Mouse (Mus musculus) liver, adult 2 months (tissue): ENCODE results near the gene Ruvbl2. TPM values are rescaled to one million over a fixed set of nuclear protein-coding genes. Genes with fewer than 3 reads are reported as not detected.

Experiments used
- DNase-seq: peaks from one replicate; pipeline ENCODE4 v3.0.0-alpha.2; 2011; ENCODE audit warnings: low read depth, low spot score; ENCODE audit errors: extremely low read depth
- H3K27ac ChIP-seq: fragments of 200-500 bp; replicated peaks from 2 replicates; pipeline ENCODE4 v1.5.1; 2012; ENCODE audit warnings: low read depth, mild to moderate bottlenecking, control low read depth, inconsistent platforms, low read length; ENCODE audit not compliant: insufficient read depth
- H3K27me3 ChIP-seq: fragments of 200-500 bp; 2 replicates; pipeline ENCODE4 v1.6.1; 2012; ENCODE audit warnings: mild to moderate bottlenecking, moderate library complexity, low read length, inconsistent platforms; ENCODE audit not compliant: control insufficient read depth, insufficient read depth
- H3K36me3 ChIP-seq: fragments of 200-500 bp; 2 replicates; pipeline ENCODE4 v1.6.1; 2012; ENCODE audit warnings: low read length, inconsistent platforms; ENCODE audit not compliant: control insufficient read depth, insufficient read depth
- H3K4me1 ChIP-seq: fragments of 200-500 bp; 2 replicates; pipeline ENCODE4 v1.6.1; 2011; ENCODE audit warnings: low read length; ENCODE audit not compliant: control insufficient read depth, insufficient read depth
- H3K4me3 ChIP-seq: fragments of 200-500 bp; 2 replicates; pipeline ENCODE4 v1.5.1; 2011; ENCODE audit warnings: low read depth, mild to moderate bottlenecking, control low read depth, low read length, moderate library complexity; ENCODE audit not compliant: insufficient read depth
- H3K79me2 ChIP-seq: fragments of 200-500 bp; 2 replicates; pipeline ENCODE4 v1.6.1; 2012; ENCODE audit warnings: inconsistent platforms, mild to moderate bottlenecking, low read length, moderate library complexity; ENCODE audit not compliant: control insufficient read depth, insufficient read depth
- H3K9ac ChIP-seq: fragments of 200-500 bp; 2 replicates; pipeline ENCODE4 v1.6.1; 2012; ENCODE audit warnings: low read depth, mild to moderate bottlenecking, control low read depth, inconsistent platforms, low read length
- CTCF ChIP-seq: fragments of 200-500 bp; IDR thresholded peaks from 2 replicates; pipeline ENCODE4 v1.5.1; 2011; ENCODE audit warnings: low read depth, low read length, control low read depth
- POLR2A ChIP-seq: fragments of 200-500 bp; IDR thresholded peaks from 2 replicates; pipeline ENCODE4 v1.6.1; 2011; ENCODE audit warnings: low read length, control low read depth; ENCODE audit not compliant: insufficient read depth; ENCODE audit errors: extremely low read depth
- WGBS: fragments of 180-500 bp; shearing (Covaris S2); methylation state at CpG from one replicate; pipeline ENCODE4 v1.1.7; 2018; 5-methylcytosine and 5-hydroxymethylcytosine counted together
- polyA plus RNA-seq: library from polyadenylated mRNA; depleted of rRNA; stranded (reverse); fragments of >200 nt; gene quantifications from 2 replicates; pipeline ENCODE4 v1.2.3, GENCODE M21; 2012; rRNA removed
- total RNA-seq: library from RNA; depleted of rRNA; stranded (reverse); fragments of >200 nt; gene quantifications from 2 replicates; pipeline ENCODE4 v1.2.3, GENCODE M21; 2014; rRNA removed

The Ruvbl2 gene
- total and polyA plus RNA-seq, 2 experiments = 8.9 to 28.8 TPM

GRCm38 (mm10) chr7:45376057-45376456, 61.8 kb downstream of the Ruvbl2 start:
- H3K79me2 ChIP-seq = no peaks in the 10 kb centered on the region; the same call in 1 of the 2 replicates

DNA sequence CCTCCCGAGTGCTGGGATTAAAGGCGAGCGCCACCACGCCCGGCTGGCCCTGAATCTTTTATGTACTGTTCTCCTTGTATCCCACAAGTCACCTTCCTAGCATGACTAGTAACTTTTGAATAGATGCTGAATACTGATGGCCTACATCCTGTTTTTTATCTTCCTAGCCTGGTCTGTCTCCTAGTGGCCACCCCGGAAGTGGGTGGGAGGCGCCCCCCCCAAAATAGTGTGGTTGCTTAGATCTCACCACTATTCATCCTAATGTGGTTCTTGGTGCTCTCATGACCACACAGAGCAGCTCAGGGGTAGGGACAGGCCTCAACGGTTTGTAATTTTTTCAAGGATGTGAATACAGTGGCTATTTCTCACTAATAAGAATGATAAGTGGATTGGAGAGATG, 63.3 kb downstream of the Ruvbl2 start:
- no peak overlapping the region for H3K27ac ChIP-seq
- no peak overlapping the region for H3K4me3 ChIP-seq
- H3K27me3 ChIP-seq = no peaks in the 10 kb centered on the region
- H3K4me1 ChIP-seq = no peaks in the 10 kb centered on the region
- no peak for DNase-seq
- 89% methylated on average over 8 of the region's 8 CpGs for WGBS
- no peak for TF ChIP-seq CTCF
- no peak for TF ChIP-seq POLR2A
- H3K79me2 ChIP-seq = no peaks in the 10 kb centered on the region; the same call in 1 of the 2 replicates
- peaks cover 25% of the 10 kb centered on the region; the same call in 1 of the 2 replicates for H3K36me3 ChIP-seq
- H3K9ac ChIP-seq = no peak overlapping the region

More at GRCm38 (mm10) chr7:45376057-45376456, 61.8 kb downstream of the Ruvbl2 start:
- Histone ChIP-seq H3K4me3 (no peak overlapping the region), H3K9ac (no peak overlapping the region), H3K4me1 (no peaks in the 10 kb centered on the region), H3K36me3 (peaks cover 31% of the 10 kb centered on the region; the same call in 1 of the 2 replicates), H3K27me3 (no peaks in the 10 kb centered on the region), H3K27ac (no peak overlapping the region)
- TF ChIP-seq CTCF (no peak), POLR2A (no peak)
- no peak for DNase-seq
- 85% methylated on average over 1 of the region's 1 CpGs for WGBS

DNA sequence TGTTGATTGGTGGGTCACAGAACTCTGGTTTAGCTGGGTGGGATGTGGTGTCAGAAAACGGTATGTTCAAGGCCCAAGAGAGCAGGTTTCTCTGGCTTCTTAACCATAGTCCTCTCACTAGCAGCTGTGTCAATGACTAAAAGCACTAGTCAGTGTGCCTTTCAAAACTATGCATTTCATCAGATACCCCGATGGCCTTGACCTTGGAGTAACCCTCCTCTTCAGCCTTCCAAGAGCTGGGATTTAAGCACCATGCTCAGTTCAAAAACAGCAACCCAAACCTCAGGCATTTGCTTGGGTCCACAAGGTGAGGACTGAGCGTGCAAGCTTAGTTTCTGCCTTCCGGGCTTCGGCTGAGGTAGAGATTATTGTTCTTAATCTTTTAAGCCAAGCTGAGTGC, 65.5 kb downstream of the Ruvbl2 start:
- Histone ChIP-seq H3K4me1 (no peaks in the 10 kb centered on the region), H3K79me2 (no peaks in the 10 kb centered on the region; the same call in 1 of the 2 replicates), H3K27me3 (no peaks in the 10 kb centered on the region), H3K4me3 (no peak overlapping the region), H3K27ac (no peak overlapping the region), H3K9ac (no peak overlapping the region), H3K36me3 (peaks cover 17% of the 10 kb centered on the region; the same call in 1 of the 2 replicates)
- 79% methylated on average over 5 of the region's 5 CpGs for WGBS
- no peak for TF ChIP-seq POLR2A
- TF ChIP-seq CTCF = no peak
- DNase-seq = no peak

Other genes starting within 250 kb of the Ruvbl2 start
Only the 30 nearest of the 32 such genes appear.
- gene Dkkl1, start 225.9 kb downstream of the Ruvbl2 start, total RNA-seq = not detected in 2 replicates
- 0.21 TPM in 1 of 2 replicates, not detected in the other for gene Dkkl1, start 225.9 kb downstream of the Ruvbl2 start, polyA plus RNA-seq
- gene Tead2, start 222.3 kb downstream of the Ruvbl2 start, total RNA-seq = 1.2 and 1.5 TPM in 2 replicates
- 0.97 and 2.9 TPM in 2 replicates for gene Tead2, start 222.3 kb downstream of the Ruvbl2 start, polyA plus RNA-seq
- 1.4 and 1.5 TPM in 2 replicates for gene Cd37, start 199.0 kb downstream of the Ruvbl2 start, total RNA-seq
- gene Cd37, start 199.0 kb downstream of the Ruvbl2 start, polyA plus RNA-seq = 4.5 and 11.5 TPM in 2 replicates
- gene Slc6a16, start 197.0 kb downstream of the Ruvbl2 start, total RNA-seq = 0.20 and 0.37 TPM in 2 replicates
- 0.86 and 1.9 TPM in 2 replicates for gene Slc6a16, start 197.0 kb downstream of the Ruvbl2 start, polyA plus RNA-seq
- not detected in 2 replicates for gene Slc6a21, start 160.6 kb downstream of the Ruvbl2 start, total RNA-seq
- gene Slc6a21, start 160.6 kb downstream of the Ruvbl2 start, polyA plus RNA-seq = 0.12 and 0.18 TPM in 2 replicates
- 1.2 TPM in 2 replicates for gene Trpm4, start 104.3 kb downstream of the Ruvbl2 start, total RNA-seq
- 1.2 and 1.5 TPM in 2 replicates for gene Trpm4, start 104.3 kb downstream of the Ruvbl2 start, polyA plus RNA-seq
- gene Hrc, start 102.8 kb downstream of the Ruvbl2 start, total RNA-seq = 0.28 TPM in 1 of 2 replicates, not detected in the other
- gene Hrc, start 102.8 kb downstream of the Ruvbl2 start, polyA plus RNA-seq = not detected in 2 replicates
- gene Ppfia3, start 71.1 kb downstream of the Ruvbl2 start, total RNA-seq = 0.07 TPM in 1 of 2 replicates, not detected in the other
- 0.14 TPM in 1 of 2 replicates, not detected in the other for gene Ppfia3, start 71.1 kb downstream of the Ruvbl2 start, polyA plus RNA-seq
- not detected in 2 replicates for gene Lin7b, start 67.5 kb downstream of the Ruvbl2 start, total RNA-seq
- gene Lin7b, start 67.5 kb downstream of the Ruvbl2 start, polyA plus RNA-seq = not detected in 2 replicates
- gene Snrnp70, start 42.4 kb downstream of the Ruvbl2 start, total RNA-seq = 43.3 and 46.4 TPM in 2 replicates
- gene Snrnp70, start 42.4 kb downstream of the Ruvbl2 start, polyA plus RNA-seq = 59.2 and 101 TPM in 2 replicates
- under 0.01 TPM in 1 of 2 replicates, not detected in the other for gene Kcna7, start 32.4 kb downstream of the Ruvbl2 start, total RNA-seq
- gene Kcna7, start 32.4 kb downstream of the Ruvbl2 start, polyA plus RNA-seq = not detected in 2 replicates
- gene Ntf5, start 24.4 kb downstream of the Ruvbl2 start, total RNA-seq = 0.13 TPM in 1 of 2 replicates, not detected in the other
- 0.04 TPM in 1 of 2 replicates, not detected in the other for gene Ntf5, start 24.4 kb downstream of the Ruvbl2 start, polyA plus RNA-seq
- not detected in 2 replicates for gene Lhb, start 17.3 kb downstream of the Ruvbl2 start, total RNA-seq
- gene Lhb, start 17.3 kb downstream of the Ruvbl2 start, polyA plus RNA-seq = not detected in 2 replicates
- gene Gys1, start 3.3 kb downstream of the Ruvbl2 start, total RNA-seq = 1.2 TPM in 2 replicates
- 2.6 and 4.8 TPM in 2 replicates for gene Gys1, start 3.3 kb downstream of the Ruvbl2 start, polyA plus RNA-seq
- 3,170 and 4,966 TPM in 2 replicates for gene Ftl1, start 21.8 kb upstream of the Ruvbl2 start, total RNA-seq
- gene Ftl1, start 21.8 kb upstream of the Ruvbl2 start, polyA plus RNA-seq = 12,947 and 13,613 TPM in 2 replicates
- gene Bax, start 28.8 kb upstream of the Ruvbl2 start, total RNA-seq = 19.5 and 23.8 TPM in 2 replicates
- 49.8 and 62.0 TPM in 2 replicates for gene Bax, start 28.8 kb upstream of the Ruvbl2 start, polyA plus RNA-seq
- gene Tulp2, start 43.8 kb upstream of the Ruvbl2 start, total RNA-seq = 0.07 and 0.18 TPM in 2 replicates
- gene Tulp2, start 43.8 kb upstream of the Ruvbl2 start, polyA plus RNA-seq = 0.30 and 0.31 TPM in 2 replicates
- 1.3 and 5.7 TPM in 2 replicates for gene Gm45808, start 48.7 kb upstream of the Ruvbl2 start, total RNA-seq
- 0.28 and 1.5 TPM in 2 replicates for gene Gm45808, start 48.7 kb upstream of the Ruvbl2 start, polyA plus RNA-seq
- gene Dhdh, start 50.7 kb upstream of the Ruvbl2 start, total RNA-seq = 73.7 and 79.3 TPM in 2 replicates
- 37.2 and 37.7 TPM in 2 replicates for gene Dhdh, start 50.7 kb upstream of the Ruvbl2 start, polyA plus RNA-seq
- gene Nucb1, start 72.3 kb upstream of the Ruvbl2 start, total RNA-seq = 68.1 and 84.8 TPM in 2 replicates
- gene Nucb1, start 72.3 kb upstream of the Ruvbl2 start, polyA plus RNA-seq = 307 and 310 TPM in 2 replicates
- gene Ppp1r15a, start 88.2 kb upstream of the Ruvbl2 start, total RNA-seq = 4.3 and 4.4 TPM in 2 replicates
- gene Ppp1r15a, start 88.2 kb upstream of the Ruvbl2 start, polyA plus RNA-seq = 10.8 and 14.9 TPM in 2 replicates
- gene Plekha4, start 88.2 kb upstream of the Ruvbl2 start, total RNA-seq = 0.55 and 0.60 TPM in 2 replicates
- 1.00 and 1.8 TPM in 2 replicates for gene Plekha4, start 88.2 kb upstream of the Ruvbl2 start, polyA plus RNA-seq
- not detected in 2 replicates for gene Hsd17b14, start 116.8 kb upstream of the Ruvbl2 start, total RNA-seq
- not detected in 2 replicates for gene Hsd17b14, start 116.8 kb upstream of the Ruvbl2 start, polyA plus RNA-seq
- 14.7 and 18.1 TPM in 2 replicates for gene Bcat2, start 132.1 kb upstream of the Ruvbl2 start, total RNA-seq
- 41.0 and 54.5 TPM in 2 replicates for gene Bcat2, start 132.1 kb upstream of the Ruvbl2 start, polyA plus RNA-seq
- 0.94 and 1.0 TPM in 2 replicates for gene Fgf21, start 177.4 kb upstream of the Ruvbl2 start, total RNA-seq
- gene Fgf21, start 177.4 kb upstream of the Ruvbl2 start, polyA plus RNA-seq = 3.7 and 4.3 TPM in 2 replicates
- gene Fut1, start 179.2 kb upstream of the Ruvbl2 start, total RNA-seq = not detected in 2 replicates
- gene Fut1, start 179.2 kb upstream of the Ruvbl2 start, polyA plus RNA-seq = 0.15 and 0.21 TPM in 2 replicates
- 0.09 TPM in 1 of 2 replicates, not detected in the other for gene Izumo1, start 183.7 kb upstream of the Ruvbl2 start, total RNA-seq
- gene Izumo1, start 183.7 kb upstream of the Ruvbl2 start, polyA plus RNA-seq = 0.04 and 0.13 TPM in 2 replicates
- 2.3 and 4.3 TPM in 2 replicates for gene Rasip1, start 189.4 kb upstream of the Ruvbl2 start, total RNA-seq
- gene Rasip1, start 189.4 kb upstream of the Ruvbl2 start, polyA plus RNA-seq = 3.6 and 5.1 TPM in 2 replicates
- 0.07 and 0.09 TPM in 2 replicates for gene Mamstr, start 201.9 kb upstream of the Ruvbl2 start, total RNA-seq
- gene Mamstr, start 201.9 kb upstream of the Ruvbl2 start, polyA plus RNA-seq = 0.10 and 0.19 TPM in 2 replicates
- 0.18 TPM in 1 of 2 replicates, not detected in the other for gene Fut2, start 228.3 kb upstream of the Ruvbl2 start, total RNA-seq
- gene Fut2, start 228.3 kb upstream of the Ruvbl2 start, polyA plus RNA-seq = 0.05 and 0.14 TPM in 2 replicates